Mouse (Mus musculus) gastrocnemius, postnatal 36 days (tissue): ENCODE results near the gene Chchd1. TPM values are rescaled to one million over a fixed set of nuclear protein-coding genes. Genes with fewer than 3 reads are reported as not detected.

Experiments used
- DNase-seq, 2 experiments: peaks; one replicate each; pipeline ENCODE4 v3.0.0; 2022
- intact Hi-C: fragments of 180-260 bp; cut with DNase I; formaldehyde crosslinking; loops from one replicate; pipeline ENCODE4 v1.15.1; 2025
- total RNA-seq, 2 experiments: library from RNA; stranded (reverse); gene quantifications; 2 replicates each; pipeline ENCODE4 v1.2.3; 2021

The Chchd1 gene
- total RNA-seq, 2 experiments from 2014 or later = 99.9 to 110 TPM

GRCm38 (mm10) chr14:20719767-20720166 is 17.0 kb downstream of the Chchd1 start:
- DNase-seq = peak in 1 of 2 experiments; percentile 11
- intact Hi-C loops = no loop called here

GRCm38 (mm10) chr14:20721371-20721770 is 18.6 kb downstream of the Chchd1 start:
- intact Hi-C loops = no loop called here
- no peak for DNase-seq

GRCm38 (mm10) chr14:20723006-20723405 is 20.2 kb downstream of the Chchd1 start:
- intact Hi-C loops = no loop called here
- DNase-seq = no peak

- intact Hi-C loops = no loop called here
- peak in 1 of 2 experiments; percentile 55 for DNase-seq
Observed at GRCm38 (mm10) chr14:20724043-20724442, 21.2 kb downstream of the Chchd1 start.

- DNase-seq = no peak
- intact Hi-C loops = no loop called here
Observed at GRCm38 (mm10) chr14:20725660-20726339, 23.0 kb downstream of the Chchd1 start.

GRCm38 (mm10) chr14:20729871-20730270 is 27.1 kb downstream of the Chchd1 start:
- DNase-seq = no peak
- intact Hi-C loops = no loop called here

- intact Hi-C loops = no loop called here
- no peak for DNase-seq
Observed at GRCm38 (mm10) chr14:20730853-20731602, 28.2 kb downstream of the Chchd1 start.

GRCm38 (mm10) chr14:20733041-20733951 is 30.5 kb downstream of the Chchd1 start:
- no peak for DNase-seq
- intact Hi-C loops = no loop called here

- peak; percentile 84 to 91 for DNase-seq
- intact Hi-C loops = no loop called here
Observed at GRCm38 (mm10) chr14:20733952-20734774, 31.4 kb downstream of the Chchd1 start, which contains the start of gene Ndst2. Gene Ndst2 (minus strand): TSS chr14:20734562.

GRCm38 (mm10) chr14:20735052-20735451 is 32.2 kb downstream of the Chchd1 start:
- intact Hi-C loops = no loop called here
- DNase-seq = no peak

GRCm38 (mm10) chr14:20735892-20736390 is 33.1 kb downstream of the Chchd1 start:
- intact Hi-C loops = no loop called here
- DNase-seq = peak in 1 of 2 experiments; percentile 13

GRCm38 (mm10) chr14:20737306-20737705 is 34.5 kb downstream of the Chchd1 start:
- peak in 1 of 2 experiments; percentile 31 for DNase-seq
- intact Hi-C loops = no loop called here

GRCm38 (mm10) chr14:20738511-20738910 is 35.7 kb downstream of the Chchd1 start:
- intact Hi-C loops = no loop called here
- DNase-seq = no peak

- intact Hi-C loops = no loop called here
- DNase-seq = no peak
Observed at GRCm38 (mm10) chr14:20741301-20741700, 38.5 kb downstream of the Chchd1 start.

GRCm38 (mm10) chr14:20743614-20744013 is 40.8 kb downstream of the Chchd1 start:
- DNase-seq = no peak
- intact Hi-C loops = no loop called here

GRCm38 (mm10) chr14:20746935-20747334 is 44.1 kb downstream of the Chchd1 start:
- no peak for DNase-seq
- intact Hi-C loops = loop anchor here (5.0 kb wide), 1 partner anchor 260 kb away; no protein-coding TSS in a partner anchor

- intact Hi-C loops = loop anchor here (5.0 kb wide), 1 partner anchor 259 kb away; no protein-coding TSS in a partner anchor
- DNase-seq = no peak
Observed at GRCm38 (mm10) chr14:20748388-20748787, 45.6 kb downstream of the Chchd1 start.

GRCm38 (mm10) chr14:20749494-20750051 is 46.8 kb downstream of the Chchd1 start:
- DNase-seq = no peak
- intact Hi-C loops = loop anchor here (5.0 kb wide), 1 partner anchor 258 kb away; no protein-coding TSS in a partner anchor

GRCm38 (mm10) chr14:20750503-20750902 is 47.7 kb downstream of the Chchd1 start:
- no peak for DNase-seq
- intact Hi-C loops = no loop called here
